14 mouse cellular contexts compared by ENCODE assay signal in genomic region chr5:97598741-97599140, GRCm38 (mm10).
DNase-seq lines count a peak whose midpoint lies in the region; ATAC-seq lines count a peak whose summit lies in the region.
"Had no signal": no experiment of that assay in that cellular context is flagged by ENCODE, and none has a peak within 500 bp of the region (broad histone marks: within the 10 kb centered on the region; RNA-seq: fewer than 3 reads in every experiment).

No protein-coding gene starts in this region.

- 78% methylated on average over 9 of the region's 9 CpGs for WGBS in embryonic facial prominence, embryonic 11.5 days
- WGBS in embryonic facial prominence, embryonic 10.5 days = 78% methylated on average over 9 of the region's 9 CpGs

- intact Hi-C loops in left cerebral cortex, postnatal 25 days (cut with DNase I) = loop anchor here (5.0 kb wide), 1 partner anchor 471 kb away; no protein-coding TSS in a partner anchor
- intact Hi-C loops in left cerebral cortex, postnatal 10 days (cut with DNase I) = no loop called here

- H3K4me3 ChIP-seq in embryonic facial prominence, embryonic 11.5 days (ENCODE audit: low read depth, low read length) = no peak overlapping the region
- H3K4me3 ChIP-seq in embryonic facial prominence, embryonic 10.5 days = no peak overlapping the region
- H3K4me3 ChIP-seq: embryonic facial prominence, embryonic 12.5 days; liver, embryonic 13.5 days; megakaryocyte, embryonic 14.5 days; neural tube, embryonic 13.5 days had no signal

- no peak overlapping the region for H3K27ac ChIP-seq in embryonic facial prominence, embryonic 11.5 days (replicated peaks; ENCODE audit: low read depth, low read length)
- H3K27ac ChIP-seq in embryonic facial prominence, embryonic 10.5 days (replicated peaks) = no peak overlapping the region
- H3K27ac ChIP-seq: embryonic facial prominence, embryonic 12.5 days; liver, embryonic 13.5 days; neural tube, embryonic 13.5 days had no signal

- H3K36me3 ChIP-seq in embryonic facial prominence, embryonic 11.5 days (replicated peaks; ENCODE audit: control insufficient read depth, insufficient read depth, low read depth, low read length) = no peaks in the 10 kb centered on the region
- H3K36me3 ChIP-seq in embryonic facial prominence, embryonic 10.5 days (replicated peaks) = no peaks in the 10 kb centered on the region
- H3K36me3 ChIP-seq: embryonic facial prominence, embryonic 12.5 days; liver, embryonic 13.5 days; neural tube, embryonic 13.5 days had no signal

- no peaks in the 10 kb centered on the region for H3K4me1 ChIP-seq in embryonic facial prominence, embryonic 11.5 days (ENCODE audit: control insufficient read depth, insufficient read depth, low read length)
- no peaks in the 10 kb centered on the region for H3K4me1 ChIP-seq in embryonic facial prominence, embryonic 10.5 days
- H3K4me1 ChIP-seq: embryonic facial prominence, embryonic 12.5 days; liver, embryonic 13.5 days; megakaryocyte, embryonic 14.5 days; neural tube, embryonic 13.5 days had no signal

- ATAC-seq in embryonic facial prominence, embryonic 11.5 days (replicated peaks; ENCODE audit: insufficient number of reproducible peaks, low FRiP score, low TSS enrichment, low read depth) = no peak
- ATAC-seq in monocyte, adult 5-6 weeks (replicated peaks; ENCODE audit: insufficient number of reproducible peaks, low FRiP score, low TSS enrichment, poor library complexity, severe bottlenecking) = no peak
- no peak for ATAC-seq in erythroid progenitor cell, adult 5-6 weeks (replicated peaks; ENCODE audit: low FRiP score, poor library complexity, severe bottlenecking)

- no peak overlapping the region for H3K9ac ChIP-seq in embryonic facial prominence, embryonic 11.5 days (replicated peaks; ENCODE audit: low read length)
- H3K9ac ChIP-seq: embryonic facial prominence, embryonic 12.5 days; liver, embryonic 13.5 days; neural tube, embryonic 13.5 days had no signal

- H3K4me2 ChIP-seq in embryonic facial prominence, embryonic 11.5 days (ENCODE audit: low read depth, low read length) = no peak overlapping the region
- H3K4me2 ChIP-seq: embryonic facial prominence, embryonic 12.5 days; liver, embryonic 13.5 days; neural tube, embryonic 13.5 days had no signal

- DNase-seq in embryonic facial prominence, embryonic 11.5 days (ENCODE audit: low spot score) = peak; percentile 23
- no peak for DNase-seq in embryonic facial prominence, embryonic 10.5 days (ENCODE audit: low spot score)
- peak; percentile 8 to 25 for DNase-seq in left cerebral cortex, postnatal 25 days (ENCODE audit: low spot score in 2 of 2)
- no peak for DNase-seq in left cerebral cortex, postnatal 10 days (ENCODE audit: extremely low spot score in 1 of 2, low spot score in 2 of 2)
- peak; percentile 16 for DNase-seq in cerebellum, adult 8-10 months
- DNase-seq in layer of hippocampus, adult 9-11 months = peak; percentile 38
- DNase-seq: kidney, postnatal 36 days; liver, embryonic 13.5 days; thymus, postnatal 14 days had no signal

- H3K9me3 ChIP-seq in embryonic facial prominence, embryonic 11.5 days (replicated peaks; ENCODE audit: control insufficient read depth, low read length) = no peaks in the 10 kb centered on the region
- no peaks in the 10 kb centered on the region for H3K9me3 ChIP-seq in embryonic facial prominence, embryonic 10.5 days
- H3K9me3 ChIP-seq: embryonic facial prominence, embryonic 12.5 days; liver, embryonic 13.5 days; megakaryocyte, embryonic 14.5 days; neural tube, embryonic 13.5 days had no signal

- H3K27me3 ChIP-seq in embryonic facial prominence, embryonic 11.5 days (ENCODE audit: control insufficient read depth, insufficient read depth, low read length) = no peaks in the 10 kb centered on the region
- H3K27me3 ChIP-seq in embryonic facial prominence, embryonic 10.5 days (replicated peaks; ENCODE audit: low read depth, poor library complexity, severe bottlenecking) = no peaks in the 10 kb centered on the region
- H3K27me3 ChIP-seq: embryonic facial prominence, embryonic 12.5 days; liver, embryonic 13.5 days; megakaryocyte, embryonic 14.5 days; neural tube, embryonic 13.5 days had no signal

Comparison
In these comparisons a context has a peak if more than half of its experiments do, and no peak if none do; other contexts are left out.
1. DNase-seq: peak in embryonic facial prominence, embryonic 11.5 days (single experiment), left cerebral cortex, postnatal 25 days (2 of 2), cerebellum, adult 8-10 months (single experiment) and layer of hippocampus, adult 9-11 months (single experiment); none in embryonic facial prominence, embryonic 10.5 days (single experiment) and left cerebral cortex, postnatal 10 days (0 of 2).